Mouse (Mus musculus) stomach, postnatal 0 days (tissue): ENCODE results near the gene Btbd8.

ENCODE experiments used
- CTCF ChIP-seq: IDR thresholded peaks from 2 replicates; pipeline ENCODE4 v1.5.1; 2016; ENCODE audit warnings: antibody characterized with exemption, low read depth, mild to moderate bottlenecking, moderate library complexity
- EP300 ChIP-seq: optimal IDR thresholded peaks from 2 replicates; pipeline ENCODE3; 2016; ENCODE audit warnings: antibody characterized with exemption

GRCm38 (mm10) chr5:107528856-107529255 is 91.1 kb downstream of the Btbd8 start:
- no peak for TF ChIP-seq CTCF
- TF ChIP-seq EP300 = no peak
